Mouse (Mus musculus) brown adipose tissue, adult 24 weeks (tissue): ENCODE measurements around the gene Creb3l4. TPM values are rescaled to one million over a fixed set of nuclear protein-coding genes. Genes with fewer than 3 reads are reported as not detected.
A peak's percentile ranks its signal among the peaks of the same experiment; 100 is the strongest.
"Not testable (repeated sequence)": the region's sequence is repeated elsewhere in the genome, so short reads cannot be mapped to it uniquely, and the experiment has no call there.

Source experiments
- H3K27ac ChIP-seq: fragments of 200-500 bp; replicated peaks from 2 replicates; pipeline ENCODE4 v1.5.1; 2012; ENCODE audit warnings: low read depth, mild to moderate bottlenecking, low read length
- H3K4me1 ChIP-seq: fragments of 200-500 bp; 2 replicates; pipeline ENCODE4 v1.6.1; 2012; ENCODE audit warnings: low read length, mixed read lengths; ENCODE audit not compliant: control insufficient read depth, insufficient read depth, insufficient read length
- H3K4me3 ChIP-seq: fragments of 200-500 bp; 2 replicates; pipeline ENCODE4 v1.5.1; 2012; ENCODE audit warnings: low read depth, mild to moderate bottlenecking, low read length, moderate library complexity; ENCODE audit not compliant: insufficient read depth
- polyA plus RNA-seq: library from polyadenylated mRNA; stranded (reverse); fragments of >200 nt; gene quantifications from 2 replicates; pipeline ENCODE4 v1.2.4, GENCODE M21; 2012; ENCODE audit not compliant: missing spikeins, insufficient read depth, insufficient read length

Creb3l4 gene
- polyA plus RNA-seq, 1 experiment = not detected

DNA sequence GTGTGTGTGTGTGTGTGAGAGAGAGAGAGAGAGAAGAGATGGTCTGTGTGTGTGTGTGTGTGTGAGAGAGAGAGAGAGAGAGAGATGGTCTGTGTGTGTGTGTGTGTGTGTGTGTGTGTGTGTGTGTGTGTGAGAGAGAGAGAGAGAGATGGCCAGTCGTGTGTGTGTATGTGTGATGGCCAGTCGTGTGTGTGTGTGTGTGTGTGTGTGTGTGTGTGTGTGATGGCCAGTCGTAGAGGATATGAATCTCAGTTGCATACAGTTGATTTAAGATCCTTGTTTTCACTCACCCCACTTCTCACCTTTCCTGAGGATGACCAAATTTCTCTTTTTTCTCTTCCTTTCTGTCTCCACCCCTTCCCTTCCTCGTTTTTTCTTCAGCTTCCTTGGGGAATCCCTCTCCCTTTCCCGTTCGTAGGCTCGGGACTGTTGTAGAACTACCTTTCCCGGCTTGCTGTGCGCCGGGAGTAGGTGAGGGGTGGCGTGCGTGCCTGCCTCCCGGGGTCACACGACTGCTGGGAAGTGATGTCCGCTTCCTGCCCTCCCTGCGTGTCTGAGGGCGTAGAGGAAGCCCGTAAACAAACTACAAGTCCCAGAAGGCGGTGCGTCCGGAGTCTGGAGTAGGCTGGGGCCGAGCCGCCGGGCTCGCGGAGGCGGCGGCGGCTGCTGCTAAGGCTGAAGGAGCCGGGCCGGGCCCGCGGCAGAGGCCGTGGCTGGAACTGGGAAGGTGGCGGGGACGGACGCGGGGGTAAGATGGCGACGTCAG lies 10.5 kb upstream of the Creb3l4 start, which contains the start of gene Crtc2:
Crtc2 (plus strand) TSS at position 511 of the 766 bp plus-strand sequence.
- peak within 1 kb of the TSS; percentile 94 for H3K4me3 ChIP-seq

DNA sequence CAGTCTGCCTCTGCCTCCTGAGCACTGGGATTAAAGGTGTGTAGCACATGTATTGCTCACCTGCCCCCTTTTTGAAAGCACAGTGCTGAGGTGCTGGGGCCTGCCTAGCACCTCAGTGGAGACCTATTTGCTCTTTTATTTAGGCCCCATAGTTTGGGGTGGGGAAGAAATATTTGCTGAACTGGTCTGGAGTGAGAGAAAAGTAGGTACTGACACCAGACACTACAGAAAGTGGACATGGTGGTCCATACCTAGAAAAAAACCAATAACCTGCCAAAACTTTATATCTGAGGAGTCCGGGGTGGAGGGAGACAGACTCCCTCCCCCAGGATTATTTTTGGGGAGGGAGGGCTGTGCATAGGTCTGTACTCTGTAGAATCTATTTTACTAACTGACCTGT lies 9.9 kb upstream of the Creb3l4 start:
- not testable (repeated sequence) for H3K4me1 ChIP-seq, H3K27ac ChIP-seq, H3K4me3 ChIP-seq

More for the DNA sequence above, 10.5 kb upstream of the Creb3l4 start, which contains the start of gene Crtc2:
- Histone ChIP-seq H3K4me1 (peaks cover 3% of the 10 kb centered on the region), H3K27ac (peak within 1 kb of the TSS; percentile 91)

DNA sequence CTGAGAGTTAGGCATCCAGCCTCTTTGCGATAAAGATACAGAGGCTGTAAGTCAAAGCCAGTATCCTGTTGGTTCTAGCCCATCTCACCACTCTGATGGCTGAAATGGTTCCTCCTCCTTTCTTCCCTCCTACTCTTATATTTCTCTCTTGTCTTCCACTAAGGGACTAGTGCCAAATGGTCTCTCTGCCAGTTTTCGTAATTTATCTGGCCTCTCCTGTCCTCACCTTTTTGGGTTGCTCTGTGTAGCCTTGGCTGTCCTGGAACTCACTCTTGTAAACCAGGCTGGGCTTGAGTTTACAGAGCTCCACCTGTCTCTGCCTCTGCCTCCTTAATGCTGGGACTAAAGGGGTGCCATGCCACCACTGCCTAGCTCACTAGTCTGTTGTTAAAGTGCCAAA lies 9.3 kb upstream of the Creb3l4 start:
- H3K4me1 ChIP-seq, H3K4me3 ChIP-seq, H3K27ac ChIP-seq: not testable (repeated sequence)

DNA sequence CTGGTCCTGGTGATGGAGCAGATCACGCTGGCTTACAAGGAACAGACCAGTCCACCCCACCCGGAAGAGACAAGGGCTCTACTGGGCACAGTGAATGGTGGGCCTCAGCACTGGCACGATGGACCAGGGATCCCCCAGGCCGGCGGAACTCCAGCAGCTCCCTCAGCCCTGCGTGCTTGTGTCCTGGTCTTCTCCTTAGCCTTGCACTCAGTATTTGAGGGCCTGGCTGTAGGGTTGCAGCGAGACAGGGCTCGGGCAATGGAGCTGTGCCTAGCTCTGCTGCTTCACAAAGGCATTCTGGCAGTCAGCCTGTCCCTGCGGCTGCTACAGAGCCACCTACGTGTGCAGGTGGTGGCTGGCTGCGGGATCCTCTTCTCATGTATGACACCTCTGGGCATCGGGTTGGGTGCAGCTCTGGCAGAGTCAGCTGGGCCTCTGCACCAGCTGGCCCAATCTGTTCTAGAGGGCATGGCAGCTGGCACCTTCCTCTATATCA lies 8.5 kb upstream of the Creb3l4 start:
- H3K4me1 ChIP-seq, H3K4me3 ChIP-seq, H3K27ac ChIP-seq: not testable (repeated sequence)

DNA sequence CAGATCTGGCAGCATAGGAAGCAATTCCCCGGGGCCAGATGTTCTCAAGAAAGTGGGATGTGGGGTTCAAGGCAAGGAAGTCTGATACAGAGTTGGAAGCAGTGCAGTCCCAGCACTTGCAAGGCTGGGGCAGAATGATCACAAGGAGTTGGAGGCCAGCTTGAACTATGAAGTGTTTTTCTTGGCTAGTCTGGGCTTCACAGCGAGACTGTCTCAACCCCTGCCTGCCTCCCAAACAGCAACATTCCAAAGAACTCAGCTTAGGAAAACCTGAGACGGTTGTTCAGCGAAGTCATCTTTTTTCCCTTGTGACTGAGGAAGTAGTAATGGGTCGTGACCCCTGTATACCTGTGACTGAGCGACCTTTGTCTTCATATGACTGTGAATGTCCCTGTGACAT lies 7.5 kb upstream of the Creb3l4 start:
- Histone ChIP-seq H3K4me3 (no peak overlapping the region), H3K4me1 (peaks cover 3% of the 10 kb centered on the region), H3K27ac (no peak overlapping the region)

DNA sequence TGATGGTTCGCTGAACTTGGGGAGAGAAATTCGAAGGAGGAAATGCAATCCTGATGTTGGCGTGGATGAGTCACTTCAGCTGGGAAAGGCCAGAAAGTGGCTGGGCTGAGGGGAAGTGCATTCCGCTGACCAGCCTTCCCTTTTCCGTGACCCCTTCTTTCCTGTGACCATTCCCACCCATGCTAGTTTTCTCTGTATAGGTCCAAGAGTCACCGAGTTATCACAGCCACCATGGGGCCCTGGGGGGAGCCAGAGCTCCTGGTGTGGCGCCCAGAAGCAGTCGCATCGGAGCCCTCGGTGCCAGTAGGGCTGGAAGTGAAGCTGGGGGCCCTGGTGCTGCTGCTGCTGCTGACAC lies 5.4 kb upstream of the Creb3l4 start:
- H3K4me3 ChIP-seq = peak overlapping the region; percentile 78
- H3K27ac ChIP-seq = peak overlapping the region; percentile 97

DNA sequence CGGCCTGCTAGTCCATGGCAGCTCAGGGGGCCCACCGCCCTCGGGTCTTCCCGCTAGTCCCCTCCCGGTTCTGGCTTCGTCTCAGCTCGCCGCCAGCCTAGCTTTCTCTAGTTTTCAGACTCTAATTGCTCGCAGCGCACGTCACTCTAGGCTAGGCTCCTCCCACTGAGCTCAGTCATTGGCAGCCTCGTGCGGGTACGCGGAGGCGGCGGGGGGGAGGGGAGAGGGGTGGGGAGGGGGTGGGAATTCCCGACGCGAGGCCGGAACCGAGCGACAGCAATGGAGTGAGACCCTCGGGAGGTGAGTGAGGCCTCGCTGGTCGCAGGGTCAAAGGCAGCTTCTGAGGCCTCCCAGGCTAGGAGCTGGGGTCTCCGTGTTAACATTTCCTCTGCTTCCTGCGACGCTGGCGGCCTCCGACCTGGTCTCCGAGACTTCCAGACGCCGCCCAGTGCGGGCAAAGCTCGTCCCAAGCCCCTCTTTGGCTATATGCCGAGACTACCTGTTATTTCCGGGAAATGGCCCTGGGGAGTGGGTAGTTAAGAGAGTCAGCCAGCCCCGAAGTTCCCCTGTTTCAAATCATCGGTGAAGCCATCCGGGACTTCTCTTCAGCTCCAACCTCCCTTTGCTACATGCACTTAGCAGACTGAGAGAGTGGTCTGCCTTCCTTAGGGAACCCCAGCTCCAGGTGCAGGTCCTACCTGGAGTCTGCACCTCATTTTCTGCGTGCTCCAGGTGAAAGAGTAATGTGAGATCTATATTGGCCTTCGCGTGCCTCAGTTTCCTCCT lies 4.8 kb upstream of the Creb3l4 start, which contains the start of gene Slc39a1:
Slc39a1 (plus strand) TSS at position 213 of the 786 bp plus-strand sequence.
- H3K4me1 ChIP-seq = no peaks in the 10 kb centered on the region
- H3K4me3 ChIP-seq = peak within 1 kb of the TSS; percentile 78
- peak within 1 kb of the TSS; percentile 97 for H3K27ac ChIP-seq

More for the DNA sequence above, 5.4 kb upstream of the Creb3l4 start:
- H3K4me1 ChIP-seq = no peaks in the 10 kb centered on the region

DNA sequence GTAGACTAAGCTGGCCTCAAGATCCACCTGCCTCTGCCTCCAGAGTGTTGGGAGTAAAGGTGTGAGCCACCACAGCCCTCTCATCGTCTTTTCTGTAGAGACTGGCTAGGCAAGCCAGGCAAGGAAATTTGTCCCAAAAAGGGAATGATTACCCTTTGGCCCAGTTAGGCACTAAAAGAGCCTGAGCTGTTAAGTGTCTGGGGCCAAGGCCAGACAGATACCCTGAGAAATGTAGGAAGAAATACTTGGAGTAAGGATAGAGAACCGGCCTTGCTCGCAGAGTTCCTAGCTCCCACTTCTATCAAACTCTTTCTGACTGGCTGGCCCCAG lies 4.3 kb upstream of the Creb3l4 start:
- H3K4me1 ChIP-seq = peaks cover 4% of the 10 kb centered on the region; the same call in 1 of the 2 replicates
- H3K4me3 ChIP-seq = peak overlapping the region; percentile 62
- peak overlapping the region; percentile 97 for H3K27ac ChIP-seq

DNA sequence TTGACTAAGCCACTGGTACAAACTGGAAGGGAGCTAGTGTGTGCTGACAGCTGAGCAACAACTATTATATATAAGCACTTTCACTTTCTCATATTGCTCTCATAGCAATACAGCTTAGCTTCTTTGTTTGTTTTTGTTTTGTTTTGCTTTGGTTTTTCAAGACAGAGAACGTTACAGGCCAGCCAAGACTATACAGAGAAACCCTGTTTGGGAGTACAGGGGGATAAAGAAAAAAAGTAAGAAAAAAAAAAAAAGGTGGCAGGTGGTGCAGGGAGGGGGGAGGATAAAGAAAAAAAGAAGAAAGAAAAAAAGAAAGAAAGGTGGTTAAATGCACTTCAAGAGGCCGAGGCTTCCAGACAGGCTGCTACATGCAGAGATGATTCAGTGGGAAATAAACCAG lies 2.1 kb upstream of the Creb3l4 start:
- Histone ChIP-seq H3K27ac (no peak overlapping the region), H3K4me1 (peaks cover 4% of the 10 kb centered on the region; the same call in 1 of the 2 replicates), H3K4me3 (no peak overlapping the region)

DNA sequence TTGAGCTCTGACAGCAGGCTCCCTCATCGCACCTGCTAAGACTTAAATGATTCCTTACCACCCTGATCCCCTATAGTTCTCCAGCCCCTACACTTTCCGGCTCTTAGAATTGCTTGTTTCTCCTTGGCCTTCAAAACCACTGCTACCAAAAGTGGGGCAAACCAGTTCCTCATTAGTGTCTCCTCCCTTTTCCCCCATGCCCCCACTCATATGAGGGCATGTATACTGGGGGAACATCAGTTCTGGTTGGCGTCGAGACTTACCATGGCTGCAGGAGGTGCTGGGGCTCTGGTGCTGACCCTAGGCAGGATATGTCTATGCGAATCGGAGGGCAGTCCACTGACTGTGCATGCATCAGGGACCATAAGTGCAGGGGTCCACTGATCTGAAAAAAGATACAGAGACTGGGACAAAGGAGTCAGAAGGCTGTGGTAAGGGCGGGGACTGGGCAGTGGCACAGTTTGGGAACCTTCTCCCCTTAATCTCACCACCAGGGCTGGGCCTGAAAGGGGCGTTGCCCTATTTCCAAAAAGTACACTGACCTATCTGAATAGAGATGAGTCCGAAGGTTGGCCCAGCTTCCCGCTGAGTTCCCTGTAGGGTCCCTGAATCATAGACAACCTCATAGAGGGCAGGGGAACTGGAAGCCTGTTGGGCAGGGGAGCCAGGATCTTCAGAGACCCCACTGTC lies 1.5 kb downstream of the Creb3l4 start:
- Histone ChIP-seq H3K4me3 (no peak overlapping the region), H3K4me1 (peaks cover 4% of the 10 kb centered on the region; the same call in 1 of the 2 replicates), H3K27ac (no peak overlapping the region)

DNA sequence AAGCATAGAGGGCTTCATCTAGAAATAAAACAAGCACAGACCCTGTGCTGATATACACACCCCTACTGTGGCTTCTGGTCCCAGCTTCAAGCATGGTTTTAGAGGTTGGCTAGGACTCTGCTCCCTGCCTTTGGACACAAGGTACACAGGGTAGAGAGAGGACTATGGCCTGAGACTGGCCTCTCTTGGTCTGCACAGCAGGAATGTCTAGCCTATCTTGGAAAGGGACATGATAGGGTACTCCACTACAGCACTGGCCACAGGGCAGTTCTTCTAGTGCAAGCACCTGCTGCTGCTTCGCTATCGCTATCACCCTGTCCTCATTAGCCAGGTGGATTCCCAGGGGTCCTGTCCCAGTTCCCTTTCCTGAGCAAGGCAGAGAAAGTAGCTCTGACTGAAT lies 2.1 kb downstream of the Creb3l4 start:
- H3K27ac ChIP-seq = no peak overlapping the region
- H3K4me1 ChIP-seq = peaks cover 4% of the 10 kb centered on the region; the same call in 1 of the 2 replicates
- H3K4me3 ChIP-seq = no peak overlapping the region

DNA sequence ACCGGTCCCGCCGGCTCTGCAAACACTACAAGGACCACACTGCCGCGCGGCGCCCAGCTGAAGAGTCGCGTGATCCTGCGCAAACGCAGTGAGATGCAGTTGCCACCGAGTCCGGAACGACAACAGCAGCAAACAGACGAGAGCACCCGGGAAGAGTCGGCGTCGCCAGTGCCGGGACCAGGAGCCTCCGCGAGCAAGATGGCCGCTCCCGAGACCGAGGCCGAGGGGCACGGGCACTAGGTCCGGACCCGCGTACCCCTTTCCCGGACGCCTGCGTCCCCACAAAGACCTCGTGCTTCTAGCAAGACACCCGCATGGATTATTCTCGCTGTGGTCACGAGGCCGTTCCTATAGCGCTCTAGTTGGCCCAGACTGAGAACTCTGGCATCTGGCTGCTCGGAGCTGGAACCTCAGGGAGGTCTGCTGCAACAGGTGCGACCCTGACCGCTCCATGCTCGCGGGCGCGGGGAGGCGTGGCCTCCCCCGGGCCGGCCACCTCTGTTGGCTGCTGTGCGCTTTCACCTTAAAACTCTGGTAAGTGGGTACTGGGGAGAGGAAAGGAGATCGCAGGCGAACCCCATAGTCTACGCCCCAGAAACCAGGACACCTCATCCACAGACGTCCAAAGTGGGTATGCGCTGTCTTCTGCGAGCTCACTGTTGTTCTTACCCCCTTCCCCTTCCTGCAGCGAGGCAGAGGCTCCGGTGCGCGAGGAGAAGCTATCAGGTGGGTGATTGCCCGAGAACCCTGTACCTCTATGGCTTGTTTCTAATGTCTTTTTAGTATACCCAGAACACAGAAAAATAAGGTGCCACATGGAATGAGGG lies 11.6 kb downstream of the Creb3l4 start, which contains the start of gene Jtb:
Jtb (plus strand) TSS at position 91 of the 827 bp plus-strand sequence.
- Histone ChIP-seq H3K4me1 (peaks cover 4% of the 10 kb centered on the region; the same call in 1 of the 2 replicates), H3K4me3 (peak within 1 kb of the TSS; percentile 87)

DNA sequence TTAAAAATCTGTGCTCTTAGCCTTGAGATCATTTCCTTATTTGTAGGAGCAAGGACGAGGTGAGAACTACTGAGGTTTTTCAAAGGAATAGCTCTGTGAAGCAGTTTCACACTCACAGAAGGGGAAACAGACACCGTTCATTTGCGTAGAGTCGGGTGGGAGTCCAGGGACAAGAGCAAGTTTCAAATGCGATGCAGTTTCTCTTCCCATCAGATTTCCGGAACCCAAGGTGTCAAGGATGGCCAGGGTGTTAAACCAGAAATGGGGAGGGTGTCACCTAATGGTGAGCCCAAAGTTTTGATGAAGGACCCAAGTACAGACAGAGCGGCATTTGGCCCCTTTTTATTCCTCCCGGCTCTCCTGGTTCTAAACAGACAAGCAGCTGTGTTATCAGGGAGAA lies 12.2 kb downstream of the Creb3l4 start:
- H3K4me3 ChIP-seq = peak overlapping the region; percentile 87
- H3K27ac ChIP-seq = no peak overlapping the region; the same call in 1 of the 2 replicates
- peaks cover 4% of the 10 kb centered on the region; the same call in 1 of the 2 replicates for H3K4me1 ChIP-seq

More for the DNA sequence above, 11.6 kb downstream of the Creb3l4 start, which contains the start of gene Jtb:
- H3K27ac ChIP-seq = peak within 1 kb of the TSS; percentile 66

DNA sequence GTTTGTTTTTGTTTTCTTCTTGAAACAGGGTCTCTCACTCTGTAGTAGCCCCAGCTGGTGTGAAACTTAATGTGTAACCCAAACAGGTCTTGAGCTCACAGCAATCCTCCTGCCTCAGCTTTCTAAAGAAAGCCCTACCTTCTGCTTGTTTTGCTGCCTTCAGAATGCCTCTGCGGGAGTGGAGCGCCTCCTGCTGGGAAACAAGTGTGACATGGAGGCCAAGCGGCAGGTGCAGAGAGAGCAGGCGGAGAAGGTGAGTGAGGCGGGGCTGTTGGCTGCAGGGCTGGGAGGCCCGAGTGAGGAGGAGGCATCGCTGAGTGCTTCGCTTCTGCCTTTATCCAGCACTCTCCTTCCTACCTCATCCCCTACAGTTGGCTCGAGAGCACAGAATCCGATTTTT lies 19.0 kb downstream of the Creb3l4 start:
- peaks cover 4% of the 10 kb centered on the region; the same call in 1 of the 2 replicates for H3K4me1 ChIP-seq
- no peak overlapping the region for H3K27ac ChIP-seq
- H3K4me3 ChIP-seq = no peak overlapping the region
